Mouse (Mus musculus) CH12.LX (cell line): ENCODE measurements at regions not wholly inside any gene's neighbourhood (a gene's known extent, or its start where the extent isn't known, plus 50 kb on each side); places are given as distances from the start of the nearest gene placed in this dataset.

Source experiments
- CTCF ChIP-seq, 2 experiments: IDR thresholded peaks in 1 of 2; conservative IDR thresholded peaks in 1 of 2; 2 replicates each; pipeline ENCODE4 v1.5.1; 2011 to 2012; ENCODE audit warnings: low read depth in 2 of 2, low read length in 2 of 2, improper control_type of control experiment in 1 of 2, inconsistent platforms in 1 of 2, mild to moderate bottlenecking in 1 of 2, moderate library complexity in 1 of 2
- MAZ ChIP-seq: IDR thresholded peaks from 2 replicates; pipeline ENCODE4 v1.6.1; 2012; ENCODE audit warnings: low read depth, mild to moderate bottlenecking, inconsistent platforms, low read length, improper control_type of control experiment, moderate library complexity
- NRF1 ChIP-seq: IDR thresholded peaks from 2 replicates; pipeline ENCODE4 v1.6.1; 2014; ENCODE audit warnings: low read depth, mild to moderate bottlenecking, inconsistent platforms, low read length, improper control_type of control experiment, moderate library complexity
- PAX5 ChIP-seq: IDR thresholded peaks from 2 replicates; pipeline ENCODE4 v1.6.1; 2012; ENCODE audit warnings: low read length, inconsistent platforms, mixed read lengths
- POLR2A ChIP-seq: IDR thresholded peaks from 2 replicates; pipeline ENCODE4 v1.6.1; 2011; ENCODE audit warnings: low read depth, mild to moderate bottlenecking, improper control_type of control experiment, low read length
- USF2 ChIP-seq: conservative IDR thresholded peaks from 2 replicates; pipeline ENCODE4 v1.6.1; 2011; ENCODE audit warnings: low read depth, low read length, improper control_type of control experiment
- ZC3H11A ChIP-seq: IDR thresholded peaks from 2 replicates; pipeline ENCODE4 v1.6.1; 2012; ENCODE audit warnings: low read depth, mild to moderate bottlenecking, inconsistent platforms, low read length, improper control_type of control experiment
- ZMIZ1 ChIP-seq: IDR thresholded peaks from 2 replicates; pipeline ENCODE4 v1.6.1; 2012; ENCODE audit warnings: low read depth, mild to moderate bottlenecking, inconsistent platforms, low read length, improper control_type of control experiment

DNA sequence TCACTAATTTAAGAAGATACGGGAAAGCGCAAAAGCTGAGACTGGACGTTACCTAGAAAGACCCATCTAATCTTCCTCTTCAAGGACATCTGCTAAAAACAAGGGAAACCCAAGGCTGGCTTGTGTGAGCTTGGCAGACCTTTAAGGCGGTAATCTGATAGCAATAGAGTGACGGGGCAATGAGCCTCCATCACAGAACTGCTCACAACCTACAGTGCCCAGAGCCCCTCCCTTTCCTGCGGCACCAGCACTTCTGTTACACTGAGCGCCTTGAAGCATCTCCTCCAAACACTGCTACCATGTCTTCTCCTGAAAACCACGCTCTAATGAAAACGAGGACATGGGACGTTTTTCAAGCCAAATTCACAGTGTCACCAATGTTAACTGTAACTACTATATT, 172.1 kb upstream of the Smim15 start:
- TF ChIP-seq CTCF (conservative IDR thresholded peaks at IDR 0.05 in 1 of 2, IDR thresholded peaks at IDR 0.05 in 1 of 2; ENCODE audit: low read depth in 2 of 2, low read length in 2 of 2) (no peak), POLR2A (no peak), NRF1 (no peak), MAZ (no peak), USF2 (no peak), PAX5 (no peak), ZC3H11A (no peak), ZMIZ1 (no peak)
